Mouse (Mus musculus) embryonic facial prominence, embryonic 11.5 days (tissue): ENCODE measurements at regions not wholly inside any gene's neighbourhood (a gene's known extent, or its start where the extent isn't known, plus 50 kb on each side); places are given as distances from the start of the nearest gene placed in this dataset.
A peak's percentile ranks its signal among the peaks of the same experiment; 100 is the strongest.

Experiments used
- ATAC-seq: fragments of 200-750 bp; cut with Nextera tagmentation; replicated peaks from 2 replicates; pipeline ENCODE4 v1.8.0; 2017; ENCODE audit warnings: low read depth; ENCODE audit not compliant: insufficient number of reproducible peaks, low FRiP score, low TSS enrichment
- DNase-seq: peaks from one replicate; pipeline ENCODE4 v3.0.0-alpha.2; 2015; ENCODE audit warnings: low spot score
- H3K27ac ChIP-seq: fragments of 300-500 bp; sonication (generic); replicated peaks from 2 replicates; pipeline ENCODE4 v1.5.1; 2014; ENCODE audit warnings: mild to moderate bottlenecking, low read depth, low read length, control low read depth
- H3K27me3 ChIP-seq: fragments of 300-500 bp; sonication (generic); 2 replicates; pipeline ENCODE4 v1.6.1; 2014; ENCODE audit warnings: mild to moderate bottlenecking, low read length, moderate library complexity, mixed read lengths; ENCODE audit not compliant: control insufficient read depth, insufficient read depth
- H3K36me3 ChIP-seq: fragments of 300-500 bp; sonication (generic); replicated peaks from 2 replicates; pipeline ENCODE4 v1.6.1; 2014; ENCODE audit warnings: low read depth, mild to moderate bottlenecking, low read length, moderate library complexity, mixed read lengths; ENCODE audit not compliant: control insufficient read depth, insufficient read depth
- H3K4me1 ChIP-seq: fragments of 300-500 bp; sonication (generic); 2 replicates; pipeline ENCODE4 v1.6.1; 2014; ENCODE audit warnings: low read length, mixed read lengths; ENCODE audit not compliant: control insufficient read depth, insufficient read depth
- H3K4me2 ChIP-seq: fragments of 300-500 bp; sonication (generic); 2 replicates; pipeline ENCODE4 v1.6.1; 2014; ENCODE audit warnings: low read depth, mild to moderate bottlenecking, control low read depth, low read length, moderate library complexity
- H3K4me3 ChIP-seq: fragments of 300-500 bp; sonication (generic); 2 replicates; pipeline ENCODE4 v1.5.1; 2014; ENCODE audit warnings: low read depth, low read length, control low read depth
- H3K9ac ChIP-seq: fragments of 300-500 bp; sonication (generic); replicated peaks from 2 replicates; pipeline ENCODE4 v1.6.1; 2014; ENCODE audit warnings: mild to moderate bottlenecking, control low read depth, low read length
- H3K9me3 ChIP-seq: fragments of 300-500 bp; sonication (generic); replicated peaks from 2 replicates; pipeline ENCODE4 v1.6.1; 2016; ENCODE audit warnings: mild to moderate bottlenecking, low read length, inconsistent platforms, mixed read lengths; ENCODE audit not compliant: control insufficient read depth
- WGBS: fragments of 180-500 bp; shearing (Covaris S2); extraction: QIAGEN DNeasy Blood & Tissue Kit; methylation state at CpG from one replicate; pipeline ENCODE4 v1.1.7; 2014; 5-methylcytosine and 5-hydroxymethylcytosine counted together

- H3K9ac ChIP-seq, result no peak overlapping the region
- H3K4me1 ChIP-seq, result no peaks in the 10 kb centered on the region
- H3K27ac ChIP-seq, result no peak overlapping the region
- 95% methylated on average over 9 of the region's 9 CpGs for WGBS
- H3K27me3 ChIP-seq, result no peaks in the 10 kb centered on the region
- no peaks in the 10 kb centered on the region for H3K36me3 ChIP-seq
- H3K4me3 ChIP-seq, result no peak overlapping the region
- no peak for ATAC-seq
- no peak for DNase-seq
- no peak overlapping the region for H3K4me2 ChIP-seq
- H3K9me3 ChIP-seq, result no peaks in the 10 kb centered on the region
Observed at GRCm38 (mm10) chr7:73635422-73635821, 93.8 kb upstream of the Chd2 start.

GRCm38 (mm10) chr7:73630790-73631189 is 89.2 kb upstream of the Chd2 start:
- H3K4me1 ChIP-seq, result no peaks in the 10 kb centered on the region
- H3K4me3 ChIP-seq, result no peak overlapping the region
- WGBS, result 54% methylated on average over 7 of the region's 7 CpGs
- H3K9ac ChIP-seq, result no peak overlapping the region
- ATAC-seq (peak; percentile 62), DNase-seq (no peak)
- H3K4me2 ChIP-seq, result no peak overlapping the region
- no peaks in the 10 kb centered on the region for H3K27me3 ChIP-seq
- H3K9me3 ChIP-seq, result no peaks in the 10 kb centered on the region
- H3K27ac ChIP-seq, result no peak overlapping the region
- H3K36me3 ChIP-seq, result no peaks in the 10 kb centered on the region

GRCm38 (mm10) chr7:73629182-73629581 is 87.6 kb upstream of the Chd2 start:
- ATAC-seq (no peak), DNase-seq (no peak)
- no peak overlapping the region for H3K27ac ChIP-seq
- H3K4me3 ChIP-seq, result no peak overlapping the region
- 82% methylated on average over 2 of the region's 2 CpGs for WGBS
- H3K4me2 ChIP-seq, result no peak overlapping the region
- H3K4me1 ChIP-seq, result no peaks in the 10 kb centered on the region
- no peaks in the 10 kb centered on the region for H3K27me3 ChIP-seq
- H3K36me3 ChIP-seq, result no peaks in the 10 kb centered on the region
- no peak overlapping the region for H3K9ac ChIP-seq
- no peaks in the 10 kb centered on the region for H3K9me3 ChIP-seq

- Histone ChIP-seq H3K9ac (no peak overlapping the region), H3K36me3 (no peaks in the 10 kb centered on the region), H3K4me2 (no peak overlapping the region), H3K27me3 (no peaks in the 10 kb centered on the region), H3K4me3 (no peak overlapping the region), H3K4me1 (no peaks in the 10 kb centered on the region), H3K9me3 (no peaks in the 10 kb centered on the region), H3K27ac (no peak overlapping the region)
- 2% methylated on average over 6 of the region's 6 CpGs for WGBS
- peak; percentile 50; the same call in 1 of the 2 replicates for ATAC-seq
- DNase-seq, result peak; percentile 92
Observed at GRCm38 (mm10) chr7:73628071-73628470, 86.4 kb upstream of the Chd2 start.

GRCm38 (mm10) chr7:73626291-73626690 is 84.7 kb upstream of the Chd2 start:
- H3K27me3 ChIP-seq, result no peaks in the 10 kb centered on the region
- H3K4me3 ChIP-seq, result no peak overlapping the region
- WGBS, result 77% methylated on average over 7 of the region's 7 CpGs
- no peak for DNase-seq
- no peaks in the 10 kb centered on the region for H3K9me3 ChIP-seq
- H3K9ac ChIP-seq, result no peak overlapping the region
- H3K36me3 ChIP-seq, result no peaks in the 10 kb centered on the region
- H3K27ac ChIP-seq, result no peak overlapping the region
- H3K4me2 ChIP-seq, result no peak overlapping the region
- no peaks in the 10 kb centered on the region for H3K4me1 ChIP-seq
- no peak for ATAC-seq

GRCm38 (mm10) chr7:73625651-73626050 is 84.0 kb upstream of the Chd2 start:
- H3K27me3 ChIP-seq, result no peaks in the 10 kb centered on the region

GRCm38 (mm10) chr7:73624992-73625391 is 83.4 kb upstream of the Chd2 start:
- no peaks in the 10 kb centered on the region for H3K4me1 ChIP-seq
- no peaks in the 10 kb centered on the region for H3K27me3 ChIP-seq
- 68% methylated on average over 6 of the region's 6 CpGs for WGBS
- ATAC-seq (no peak), DNase-seq (no peak)
- H3K9me3 ChIP-seq, result no peaks in the 10 kb centered on the region
- H3K36me3 ChIP-seq, result no peaks in the 10 kb centered on the region
- no peak overlapping the region for H3K9ac ChIP-seq
- no peak overlapping the region for H3K4me3 ChIP-seq
- H3K27ac ChIP-seq, result no peak overlapping the region
- no peak overlapping the region for H3K4me2 ChIP-seq

More at GRCm38 (mm10) chr7:73625651-73626050, 84.0 kb upstream of the Chd2 start:
- DNase-seq (no peak), ATAC-seq (no peak)
- Histone ChIP-seq H3K4me2 (no peak overlapping the region), H3K4me1 (no peaks in the 10 kb centered on the region), H3K9ac (no peak overlapping the region), H3K36me3 (no peaks in the 10 kb centered on the region), H3K27ac (no peak overlapping the region), H3K4me3 (no peak overlapping the region), H3K9me3 (no peaks in the 10 kb centered on the region)

- no peaks in the 10 kb centered on the region for H3K9me3 ChIP-seq
- H3K4me3 ChIP-seq, result no peak overlapping the region
- no peaks in the 10 kb centered on the region for H3K36me3 ChIP-seq
- H3K9ac ChIP-seq, result no peak overlapping the region
- ATAC-seq, result no peak
- no peaks in the 10 kb centered on the region for H3K27me3 ChIP-seq
- no peak overlapping the region for H3K4me2 ChIP-seq
- no peaks in the 10 kb centered on the region for H3K4me1 ChIP-seq
- 80% methylated on average over 3 of the region's 3 CpGs for WGBS
- DNase-seq, result no peak
- no peak overlapping the region for H3K27ac ChIP-seq
Observed at GRCm38 (mm10) chr7:73624093-73624600, 82.5 kb upstream of the Chd2 start.
